8 mouse cellular contexts compared by ENCODE assay signal in the genomic region with DNA sequence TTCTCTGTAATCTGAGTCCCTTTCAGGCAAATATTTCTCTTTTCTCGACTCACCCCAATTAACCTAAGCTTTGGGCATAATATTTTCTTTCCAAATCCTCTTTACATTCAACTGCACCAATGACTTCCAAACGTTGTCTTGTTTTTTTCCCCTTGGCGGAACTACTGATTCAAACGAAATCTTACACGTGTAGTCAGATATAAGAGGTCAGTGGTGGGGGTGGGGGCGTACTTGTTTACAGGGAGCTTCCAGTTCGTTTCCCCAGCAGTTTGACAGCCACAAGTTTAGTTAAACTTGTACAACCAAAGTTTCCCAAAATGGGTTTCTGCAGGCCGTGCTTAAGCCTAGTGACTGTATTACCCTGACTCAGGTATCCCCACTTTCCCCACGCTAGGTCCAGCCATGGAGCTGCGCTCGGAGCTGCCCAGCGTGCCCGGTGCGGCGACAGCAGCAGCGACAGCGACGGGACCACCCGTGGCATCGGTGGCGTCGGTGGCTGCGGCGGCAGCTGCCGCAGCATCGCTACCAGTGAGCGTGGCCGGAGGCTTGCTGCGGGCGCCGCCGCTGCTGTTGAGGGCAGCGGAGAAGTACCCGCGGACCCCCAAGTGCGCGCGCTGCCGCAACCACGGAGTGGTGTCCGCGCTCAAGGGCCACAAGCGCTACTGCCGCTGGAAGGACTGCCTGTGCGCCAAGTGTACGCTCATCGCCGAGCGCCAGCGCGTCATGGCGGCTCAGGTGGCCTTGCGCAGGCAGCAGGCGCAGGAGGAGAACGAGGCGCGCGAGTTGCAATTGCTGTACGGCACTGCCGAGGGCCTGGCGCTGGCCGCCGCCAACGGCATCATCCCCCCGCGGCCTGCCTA. TPM values are rescaled to one million over a fixed set of nuclear protein-coding genes. Genes with fewer than 3 reads are reported as not detected.
A peak's percentile ranks its signal among the peaks of the same experiment; 100 is the strongest.
DNase-seq lines count a peak whose midpoint lies in the region; ATAC-seq and TF ChIP-seq lines count a peak whose summit lies in the region.

No protein-coding gene starts in this region.

- H3K27me3 ChIP-seq in heart, embryonic 12.5 days (replicated peaks): peaks cover 94% of the 10 kb centered on the region
- H3K27me3 ChIP-seq in G1E (ENCODE audit: insufficient read depth, low read length): no peaks in the 10 kb centered on the region; the same call in 1 of the 2 replicates
- H3K27me3 ChIP-seq in forebrain, postnatal 0 days (ENCODE audit: insufficient read depth, low read length): peaks cover 51% of the 10 kb centered on the region
- peaks cover 98% of the 10 kb centered on the region for H3K27me3 ChIP-seq in midbrain, embryonic 11.5 days (ENCODE audit: control insufficient read depth, insufficient read depth, low read length)

- ATAC-seq in heart, embryonic 12.5 days (ENCODE audit: insufficient number of reproducible peaks, low FRiP score): no peak
- no peak for ATAC-seq in G1E (ENCODE audit: extremely low read depth, insufficient number of reproducible peaks, low FRiP score, poor library complexity, severe bottlenecking)
- ATAC-seq in forebrain, postnatal 0 days: no peak
- no peak for ATAC-seq in midbrain, embryonic 11.5 days (ENCODE audit: low FRiP score)

- no peak overlapping the region for H3K27ac ChIP-seq in heart, embryonic 12.5 days (ENCODE audit: poor library complexity, severe bottlenecking)
- H3K27ac ChIP-seq in forebrain, postnatal 0 days (ENCODE audit: low read depth, low read length): 0 out of 2 replicates have a peak overlapping the region, but pooled peaks have one; percentile 21
- H3K27ac ChIP-seq in midbrain, embryonic 11.5 days (ENCODE audit: low read depth, low read length): peak overlapping the region; percentile 30

- H3K9ac ChIP-seq in heart, embryonic 12.5 days: no peak overlapping the region
- H3K9ac ChIP-seq in forebrain, postnatal 0 days: peak overlapping the region; percentile 28; the same call in 1 of the 2 replicates
- H3K9ac ChIP-seq in midbrain, embryonic 11.5 days (ENCODE audit: low read length): peak overlapping the region; percentile 59

- H3K4me1 ChIP-seq in heart, embryonic 12.5 days (replicated peaks): peaks cover 46% of the 10 kb centered on the region
- no peaks in the 10 kb centered on the region; the same call in 1 of the 2 replicates for H3K4me1 ChIP-seq in G1E (ENCODE audit: insufficient read depth, low read depth, low read length)
- H3K4me1 ChIP-seq in forebrain, postnatal 0 days (ENCODE audit: insufficient read depth): peaks cover 2% of the 10 kb centered on the region
- H3K4me1 ChIP-seq in midbrain, embryonic 11.5 days (ENCODE audit: control insufficient read depth, insufficient read depth, low read length): peaks cover 32% of the 10 kb centered on the region

- peak overlapping the region; percentile 37 for H3K4me3 ChIP-seq in heart, embryonic 12.5 days
- H3K4me3 ChIP-seq in G1E (ENCODE audit: low read depth, low read length): peak overlapping the region; percentile 32; the same call in 1 of the 2 replicates
- peak overlapping the region; percentile 39 for H3K4me3 ChIP-seq in forebrain, postnatal 0 days (ENCODE audit: low read depth, low read length)
- H3K4me3 ChIP-seq in midbrain, embryonic 11.5 days (ENCODE audit: low read depth, low read length): peak overlapping the region; percentile 52

- WGBS in heart, embryonic 12.5 days: under 1% methylated on average over 66 of the region's 66 CpGs
- WGBS in forebrain, postnatal 0 days: 2% methylated on average over 66 of the region's 66 CpGs
- WGBS in midbrain, embryonic 11.5 days: under 1% methylated on average over 66 of the region's 66 CpGs

- 0 out of 2 replicates have a peak, but pooled peaks cover 3% of the 10 kb centered on the region for H3K9me3 ChIP-seq in heart, embryonic 12.5 days (replicated peaks)
- H3K9me3 ChIP-seq in G1E (replicated peaks): peaks cover 88% of the 10 kb centered on the region
- peaks cover 4% of the 10 kb centered on the region; the same call in 1 of the 2 replicates for H3K9me3 ChIP-seq in forebrain, postnatal 0 days (ENCODE audit: low read length)
- H3K9me3 ChIP-seq in midbrain, embryonic 11.5 days (ENCODE audit: control insufficient read depth, low read length): peaks cover 3% of the 10 kb centered on the region; the same call in 1 of the 2 replicates

- H3K4me2 ChIP-seq in heart, embryonic 12.5 days: peak overlapping the region; percentile 58
- H3K4me2 ChIP-seq in forebrain, postnatal 0 days (ENCODE audit: low read depth): peak overlapping the region; percentile 60
- H3K4me2 ChIP-seq in midbrain, embryonic 11.5 days: peak overlapping the region; percentile 44

- DNase-seq in heart, postnatal 36 days: no peak
- DNase-seq in G1E (ENCODE audit: low spot score): no peak
- DNase-seq in forebrain, postnatal 0 days: peak; percentile 45
- peak; percentile 96 for DNase-seq in midbrain, embryonic 11.5 days (ENCODE audit: low spot score, missing footprints)
- DNase-seq in spleen, postnatal 10 days (ENCODE audit: low spot score in 2 of 2): no peak
- DNase-seq in spleen, adult 12 weeks (ENCODE audit: low spot score): no peak
- DNase-seq in gastrocnemius, postnatal 4 days (ENCODE audit: low spot score in 2 of 2): no peak

- intact Hi-C loops in heart, postnatal 36 days (cut with DNase I): no loop called here

- no peak for TF ChIP-seq CTCF in G1E (IDR thresholded peaks at IDR 0.05; ENCODE audit: low read depth, low read length)
- no peak for TF ChIP-seq CTCF in forebrain, postnatal 0 days (IDR thresholded peaks at IDR 0.05; ENCODE audit: low read depth)

- no peaks in the 10 kb centered on the region for H3K36me3 ChIP-seq in heart, embryonic 12.5 days
- H3K36me3 ChIP-seq in G1E (replicated peaks): peaks cover 6% of the 10 kb centered on the region
- no peaks in the 10 kb centered on the region for H3K36me3 ChIP-seq in forebrain, postnatal 0 days (ENCODE audit: insufficient read depth)
- no peaks in the 10 kb centered on the region for H3K36me3 ChIP-seq in midbrain, embryonic 11.5 days (ENCODE audit: control insufficient read depth, insufficient read depth, low read length)

RNA-seq across cellular contexts. Expression of a gene that starts 1.8 kb away (rescaled TPM):
- polyA plus RNA-seq in heart, embryonic 12.5 days (2016; fragmentation: Nextera tagmentation; extraction: Ambion mirVana): 0.13 TPM in 1 of 2 replicates, not detected in the other
- under 1 TPM; 0.08 to 0.16 TPM for total RNA-seq in heart, postnatal 36 days (2021)
- total RNA-seq in G1E (2014; fragmentation: Nextera tagmentation) (not detected in 2 replicates), G1E (2017) (0.11 and 0.17 TPM in 2 replicates)
- 0.40 and 0.47 TPM in 2 replicates for polyA plus RNA-seq in G1E (2012)
- 6.3 and 7.3 TPM in 2 replicates for total RNA-seq in forebrain, postnatal 0 days (2014; rRNA removed)
- polyA plus RNA-seq in forebrain, postnatal 0 days (2015; fragmentation: Nextera tagmentation; extraction: Ambion mirVana): 0.87 and 1.4 TPM in 2 replicates
- 2.9 and 4.4 TPM in 2 replicates for polyA plus RNA-seq in midbrain, embryonic 11.5 days (2014; fragmentation: Nextera tagmentation; extraction: Ambion mirVana)
- total RNA-seq in gastrocnemius, postnatal 4 days (2021): under 1 TPM; 0.44 to 0.75 TPM

Comparison
In these comparisons a context has a peak if more than half of its experiments do, and no peak if none do; other contexts are left out.
1. DNase-seq: peak in forebrain, postnatal 0 days (single experiment) and midbrain, embryonic 11.5 days (single experiment); none in heart, postnatal 36 days (0 of 2), G1E (single experiment), spleen, postnatal 10 days (0 of 2), spleen, adult 12 weeks (single experiment) and gastrocnemius, postnatal 4 days (0 of 2).
2. Peak in every context shown above with its lines, with median percentiles within 50 percentile points of each other: H3K4me2 ChIP-seq and H3K4me3 ChIP-seq.